Mouse (Mus musculus): ENCODE measurements around the gene Pik3ap1. TPM values are rescaled to one million over a fixed set of nuclear protein-coding genes. Genes with fewer than 3 reads are reported as not detected.

Pik3ap1 gene
- polyA plus RNA-seq, 1 experiment from 2014 or later = 2.0 TPM

- H3K4me2 ChIP-seq (ENCODE audit: low read length) = no peak overlapping the region
- H3K27me3 ChIP-seq (ENCODE audit: control insufficient read depth, insufficient read depth, low read depth, low read length) = peaks cover 3% of the 10 kb centered on the region; the same call in 1 of the 2 replicates
- H3K36me3 ChIP-seq (ENCODE audit: control insufficient read depth, insufficient read depth, low read length) = no peaks in the 10 kb centered on the region
- H3K4me1 ChIP-seq (ENCODE audit: control insufficient read depth, insufficient read depth, low read length) = no peaks in the 10 kb centered on the region
- H3K4me3 ChIP-seq (ENCODE audit: low read depth, low read length) = no peak overlapping the region
- ATAC-seq = no peak
- H3K9ac ChIP-seq (ENCODE audit: low read depth, low read length) = no peak overlapping the region
- WGBS = 89% methylated on average over 8 of the region's 8 CpGs
- no peak overlapping the region for H3K27ac ChIP-seq (ENCODE audit: low read length)
- H3K9me3 ChIP-seq (replicated peaks; ENCODE audit: control insufficient read depth, low read length, poor library complexity, severe bottlenecking) = no peaks in the 10 kb centered on the region
These were observed 6.0 kb upstream of the Pik3ap1 start for GRCm38 (mm10) chr19:41390856-41391255.

GRCm38 (mm10) chr19:41389351-41389750 lies 4.4 kb upstream of the Pik3ap1 start:
- Histone ChIP-seq H3K27ac (ENCODE audit: low read length) (no peak overlapping the region), H3K27me3 (ENCODE audit: control insufficient read depth, insufficient read depth, low read depth, low read length) (peaks cover 10% of the 10 kb centered on the region), H3K4me1 (ENCODE audit: control insufficient read depth, insufficient read depth, low read length) (peaks cover 8% of the 10 kb centered on the region; the same call in 1 of the 2 replicates), H3K9ac (ENCODE audit: low read depth, low read length) (no peak overlapping the region), H3K36me3 (ENCODE audit: control insufficient read depth, insufficient read depth, low read length) (no peaks in the 10 kb centered on the region), H3K4me2 (ENCODE audit: low read length) (no peak overlapping the region), H3K4me3 (ENCODE audit: low read depth, low read length) (no peak overlapping the region), H3K9me3 (replicated peaks; ENCODE audit: control insufficient read depth, low read length, poor library complexity, severe bottlenecking) (no peaks in the 10 kb centered on the region)
- WGBS = 53% methylated on average over 6 of the region's 6 CpGs
- no peak for ATAC-seq

GRCm38 (mm10) chr19:41388242-41388641 lies 3.3 kb upstream of the Pik3ap1 start:
- H3K9me3 ChIP-seq (replicated peaks; ENCODE audit: control insufficient read depth, low read length, poor library complexity, severe bottlenecking) = no peaks in the 10 kb centered on the region
- H3K27ac ChIP-seq (ENCODE audit: low read length) = no peak overlapping the region
- H3K4me2 ChIP-seq (ENCODE audit: low read length) = no peak overlapping the region
- H3K36me3 ChIP-seq (ENCODE audit: control insufficient read depth, insufficient read depth, low read length) = no peaks in the 10 kb centered on the region
- no peak for ATAC-seq
- WGBS = 88% methylated on average over 7 of the region's 7 CpGs
- peaks cover 17% of the 10 kb centered on the region for H3K27me3 ChIP-seq (ENCODE audit: control insufficient read depth, insufficient read depth, low read depth, low read length)
- no peak overlapping the region for H3K9ac ChIP-seq (ENCODE audit: low read depth, low read length)
- H3K4me1 ChIP-seq (ENCODE audit: control insufficient read depth, insufficient read depth, low read length) = peaks cover 8% of the 10 kb centered on the region; the same call in 1 of the 2 replicates
- no peak overlapping the region for H3K4me3 ChIP-seq (ENCODE audit: low read depth, low read length)

- H3K36me3 ChIP-seq (ENCODE audit: control insufficient read depth, insufficient read depth, low read length) = no peaks in the 10 kb centered on the region
- peaks cover 17% of the 10 kb centered on the region for H3K27me3 ChIP-seq (ENCODE audit: control insufficient read depth, insufficient read depth, low read depth, low read length)
- WGBS = 81% methylated on average over 2 of the region's 2 CpGs
- H3K27ac ChIP-seq (ENCODE audit: low read length) = no peak overlapping the region
- no peak overlapping the region for H3K9ac ChIP-seq (ENCODE audit: low read depth, low read length)
- no peaks in the 10 kb centered on the region for H3K9me3 ChIP-seq (replicated peaks; ENCODE audit: control insufficient read depth, low read length, poor library complexity, severe bottlenecking)
- H3K4me3 ChIP-seq (ENCODE audit: low read depth, low read length) = no peak overlapping the region
- H3K4me1 ChIP-seq (ENCODE audit: control insufficient read depth, insufficient read depth, low read length) = peaks cover 8% of the 10 kb centered on the region; the same call in 1 of the 2 replicates
- no peak overlapping the region for H3K4me2 ChIP-seq (ENCODE audit: low read length)
- ATAC-seq = no peak
These were observed 2.4 kb upstream of the Pik3ap1 start for GRCm38 (mm10) chr19:41387262-41387661.

GRCm38 (mm10) chr19:41384406-41384851 lies 473 bp downstream of the Pik3ap1 start:
- H3K9ac ChIP-seq (ENCODE audit: low read depth, low read length) = peak overlapping the region; percentile 54

GRCm38 (mm10) chr19:41382391-41382978 lies 2.4 kb downstream of the Pik3ap1 start:
- H3K36me3 ChIP-seq (ENCODE audit: control insufficient read depth, insufficient read depth, low read length) = no peaks in the 10 kb centered on the region
- H3K4me2 ChIP-seq (ENCODE audit: low read length) = no peak overlapping the region
- H3K4me1 ChIP-seq (ENCODE audit: control insufficient read depth, insufficient read depth, low read length) = peaks cover 8% of the 10 kb centered on the region; the same call in 1 of the 2 replicates
- H3K27me3 ChIP-seq (ENCODE audit: control insufficient read depth, insufficient read depth, low read depth, low read length) = peaks cover 17% of the 10 kb centered on the region
- H3K9ac ChIP-seq (ENCODE audit: low read depth, low read length) = no peak overlapping the region
- H3K4me3 ChIP-seq (ENCODE audit: low read depth, low read length) = no peak overlapping the region
- no peak overlapping the region for H3K27ac ChIP-seq (ENCODE audit: low read length)
- 86% methylated on average over 3 of the region's 3 CpGs for WGBS
- no peaks in the 10 kb centered on the region for H3K9me3 ChIP-seq (replicated peaks; ENCODE audit: control insufficient read depth, low read length, poor library complexity, severe bottlenecking)
- no peak for ATAC-seq

More at GRCm38 (mm10) chr19:41384406-41384851, 473 bp downstream of the Pik3ap1 start:
- H3K27ac ChIP-seq (ENCODE audit: low read length) = no peak overlapping the region
- 10% methylated on average over 12 of the region's 12 CpGs for WGBS
- peak overlapping the region; percentile 88 for H3K4me2 ChIP-seq (ENCODE audit: low read length)
- peaks cover 17% of the 10 kb centered on the region for H3K27me3 ChIP-seq (ENCODE audit: control insufficient read depth, insufficient read depth, low read depth, low read length)
- no peaks in the 10 kb centered on the region for H3K36me3 ChIP-seq (ENCODE audit: control insufficient read depth, insufficient read depth, low read length)
- ATAC-seq = no peak
- H3K9me3 ChIP-seq (replicated peaks; ENCODE audit: control insufficient read depth, low read length, poor library complexity, severe bottlenecking) = no peaks in the 10 kb centered on the region
- peak overlapping the region; percentile 45 for H3K4me3 ChIP-seq (ENCODE audit: low read depth, low read length)
- peaks cover 8% of the 10 kb centered on the region; the same call in 1 of the 2 replicates for H3K4me1 ChIP-seq (ENCODE audit: control insufficient read depth, insufficient read depth, low read length)

- peaks cover 17% of the 10 kb centered on the region for H3K27me3 ChIP-seq (ENCODE audit: control insufficient read depth, insufficient read depth, low read depth, low read length)
- H3K4me2 ChIP-seq (ENCODE audit: low read length) = no peak overlapping the region
- H3K27ac ChIP-seq (ENCODE audit: low read length) = no peak overlapping the region
- 79% methylated on average over 9 of the region's 9 CpGs for WGBS
- H3K4me1 ChIP-seq (ENCODE audit: control insufficient read depth, insufficient read depth, low read length) = peaks cover 8% of the 10 kb centered on the region; the same call in 1 of the 2 replicates
- H3K36me3 ChIP-seq (ENCODE audit: control insufficient read depth, insufficient read depth, low read length) = no peaks in the 10 kb centered on the region
- no peaks in the 10 kb centered on the region for H3K9me3 ChIP-seq (replicated peaks; ENCODE audit: control insufficient read depth, low read length, poor library complexity, severe bottlenecking)
- ATAC-seq = no peak
- H3K9ac ChIP-seq (ENCODE audit: low read depth, low read length) = no peak overlapping the region
- H3K4me3 ChIP-seq (ENCODE audit: low read depth, low read length) = no peak overlapping the region
These were observed 3.2 kb downstream of the Pik3ap1 start for GRCm38 (mm10) chr19:41381581-41382239.

- Histone ChIP-seq H3K4me1 (ENCODE audit: control insufficient read depth, insufficient read depth, low read length) (no peaks in the 10 kb centered on the region), H3K9ac (ENCODE audit: low read depth, low read length) (no peak overlapping the region), H3K4me2 (ENCODE audit: low read length) (no peak overlapping the region), H3K27ac (ENCODE audit: low read length) (no peak overlapping the region), H3K4me3 (ENCODE audit: low read depth, low read length) (no peak overlapping the region), H3K9me3 (replicated peaks; ENCODE audit: control insufficient read depth, low read length, poor library complexity, severe bottlenecking) (no peaks in the 10 kb centered on the region), H3K27me3 (ENCODE audit: control insufficient read depth, insufficient read depth, low read depth, low read length) (peaks cover 6% of the 10 kb centered on the region; the same call in 1 of the 2 replicates), H3K36me3 (ENCODE audit: control insufficient read depth, insufficient read depth, low read length) (no peaks in the 10 kb centered on the region)
- ATAC-seq = no peak
- 90% methylated on average over 3 of the region's 3 CpGs for WGBS
These were observed 5.7 kb downstream of the Pik3ap1 start for GRCm38 (mm10) chr19:41379195-41379594.

GRCm38 (mm10) chr19:41375791-41376190 lies 9.1 kb downstream of the Pik3ap1 start:
- no peak overlapping the region for H3K4me3 ChIP-seq (ENCODE audit: low read depth, low read length)
- H3K4me1 ChIP-seq (ENCODE audit: control insufficient read depth, insufficient read depth, low read length) = no peaks in the 10 kb centered on the region
- H3K27me3 ChIP-seq (ENCODE audit: control insufficient read depth, insufficient read depth, low read depth, low read length) = no peaks in the 10 kb centered on the region
- no peak overlapping the region for H3K4me2 ChIP-seq (ENCODE audit: low read length)
- H3K36me3 ChIP-seq (ENCODE audit: control insufficient read depth, insufficient read depth, low read length) = no peaks in the 10 kb centered on the region
- no peak for ATAC-seq
- no peak overlapping the region for H3K9ac ChIP-seq (ENCODE audit: low read depth, low read length)
- H3K27ac ChIP-seq (ENCODE audit: low read length) = no peak overlapping the region
- WGBS = 82% methylated on average over 21 of the region's 21 CpGs
- H3K9me3 ChIP-seq (replicated peaks; ENCODE audit: control insufficient read depth, low read length, poor library complexity, severe bottlenecking) = no peaks in the 10 kb centered on the region
